Mouse (Mus musculus) thymus, postnatal 36 days (tissue): ENCODE results near the gene Slc17a3.
A peak's percentile ranks its signal among the peaks of the same experiment; 100 is the strongest.

Experiments
- DNase-seq, 2 experiments: peaks; one replicate each; pipeline ENCODE4 v3.0.0; 2022; ENCODE audit warnings: mixed read lengths in 2 of 2

Gene Slc17a3

GRCm38 (mm10) chr13:23839308-23839707, at the start of gene Slc17a3:
Slc17a3 (plus strand) TSS chr13:23839434.
- no peak for DNase-seq

DNA sequence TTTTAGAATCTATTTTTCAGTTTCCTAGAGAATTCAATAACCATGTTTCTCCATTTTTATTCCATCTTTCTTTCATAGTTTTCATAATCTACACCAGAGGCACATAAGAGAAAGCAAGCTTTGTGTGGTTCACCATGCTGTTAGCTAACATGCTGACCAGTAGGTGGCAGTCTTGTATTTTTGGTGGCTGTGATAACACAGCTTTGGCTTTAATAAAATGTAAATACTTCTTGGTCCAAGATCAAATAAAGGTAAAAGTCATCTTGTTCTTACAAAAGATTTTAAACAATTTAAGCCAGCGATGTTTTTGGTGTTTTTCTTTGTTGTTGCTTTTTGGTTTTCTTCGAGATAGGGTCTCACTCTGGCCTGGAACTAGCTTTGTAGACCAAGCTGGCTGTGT, 46.7 kb upstream of the Slc17a3 start:
- DNase-seq = peak in 1 of 2 experiments; percentile 11

GRCm38 (mm10) chr13:23799405-23799804, 39.8 kb upstream of the Slc17a3 start:
- DNase-seq = no peak

DNA sequence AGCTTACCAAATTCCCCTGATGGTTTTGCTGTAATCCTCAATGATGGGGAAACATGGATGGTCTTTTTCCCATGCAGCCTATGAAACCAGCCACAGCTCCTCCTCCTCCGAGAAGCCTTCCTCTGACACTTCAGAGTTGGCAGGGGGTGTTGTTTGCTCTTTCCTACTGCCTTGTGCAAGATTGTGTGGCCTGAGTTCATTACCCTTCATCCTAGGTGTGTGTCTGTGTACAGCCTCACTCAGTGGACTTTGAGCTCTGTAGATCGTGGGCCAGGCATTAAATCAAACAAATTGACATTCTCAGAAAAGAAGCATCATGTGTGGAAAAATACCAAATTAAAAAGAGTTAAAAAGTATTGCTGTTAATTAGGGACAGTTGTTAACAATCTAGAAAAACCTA, 34.7 kb upstream of the Slc17a3 start:
- DNase-seq = no peak

GRCm38 (mm10) chr13:23806422-23807052, 32.7 kb upstream of the Slc17a3 start, which contains the start of gene Slc17a2:
Slc17a2 (plus strand) TSS chr13:23806993.
- no peak for DNase-seq

DNA sequence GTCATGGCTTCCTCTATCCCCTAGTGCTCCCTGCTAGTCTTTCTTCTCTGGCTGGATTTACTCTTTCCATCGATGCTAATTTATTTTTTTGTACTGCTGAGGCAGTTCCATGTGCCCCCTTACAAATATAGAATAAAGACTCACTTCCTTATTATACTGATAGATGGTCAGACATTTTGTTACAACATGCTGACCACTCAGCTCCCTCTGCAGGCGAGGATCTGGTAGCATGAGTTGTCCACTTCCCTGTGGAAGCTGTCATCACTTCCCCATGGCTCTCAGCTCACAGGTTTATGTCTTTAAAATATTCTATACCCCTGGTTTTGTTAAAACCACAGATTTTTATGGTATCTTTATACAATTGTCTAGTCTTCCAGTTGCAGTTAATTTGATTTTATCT, 23.1 kb upstream of the Slc17a3 start:
- no peak for DNase-seq

GRCm38 (mm10) chr13:23820179-23820940, 18.9 kb upstream of the Slc17a3 start:
- no peak for DNase-seq

- DNase-seq = no peak
Observed at GRCm38 (mm10) chr13:23822213-23822612, 17.0 kb upstream of the Slc17a3 start.

GRCm38 (mm10) chr13:23826606-23827005, 12.6 kb upstream of the Slc17a3 start:
- no peak for DNase-seq

DNA sequence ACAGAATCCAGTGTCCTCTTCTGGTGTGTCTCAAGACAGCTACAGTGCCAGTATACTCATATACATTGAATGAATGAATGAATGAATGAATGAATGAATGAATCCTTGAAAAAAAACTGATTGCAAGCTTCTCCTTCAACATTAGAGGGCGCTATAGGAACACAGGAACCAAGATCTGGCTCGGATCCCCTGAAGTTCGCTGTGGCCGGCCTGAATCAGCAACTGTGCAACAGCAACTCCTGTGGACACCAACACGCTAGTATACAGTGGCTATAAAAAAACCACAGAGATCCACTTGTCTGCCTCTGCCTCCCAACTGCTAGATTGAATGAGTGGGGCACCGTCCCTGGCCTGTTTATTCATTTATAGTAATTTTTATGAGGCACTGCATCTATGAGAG, 6.2 kb upstream of the Slc17a3 start:
- DNase-seq = no peak

DNA sequence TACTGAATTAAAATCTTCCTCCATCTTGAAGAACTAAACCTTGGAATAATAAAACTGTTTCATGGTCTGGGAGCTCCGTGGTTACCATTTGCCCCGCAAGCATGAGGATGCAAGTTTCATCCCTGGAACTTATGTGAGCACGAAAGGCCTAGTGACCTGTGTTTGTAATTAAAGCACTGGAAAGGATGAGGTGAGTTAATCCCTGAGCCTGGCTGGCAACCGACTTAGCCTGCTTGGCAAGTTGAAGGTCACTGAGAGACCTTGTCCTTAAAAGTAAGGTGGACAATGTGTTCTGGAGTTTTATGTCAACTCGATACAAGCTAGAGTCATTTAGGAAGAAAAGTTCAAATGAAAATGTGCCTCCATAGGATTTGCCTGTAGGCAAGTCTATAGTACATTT, 4.4 kb upstream of the Slc17a3 start:
- no peak for DNase-seq

GRCm38 (mm10) chr13:23836630-23837029, 2.6 kb upstream of the Slc17a3 start:
- DNase-seq = no peak

- no peak for DNase-seq
Observed at GRCm38 (mm10) chr13:23845851-23846250, 6.6 kb downstream of the Slc17a3 start.

DNA sequence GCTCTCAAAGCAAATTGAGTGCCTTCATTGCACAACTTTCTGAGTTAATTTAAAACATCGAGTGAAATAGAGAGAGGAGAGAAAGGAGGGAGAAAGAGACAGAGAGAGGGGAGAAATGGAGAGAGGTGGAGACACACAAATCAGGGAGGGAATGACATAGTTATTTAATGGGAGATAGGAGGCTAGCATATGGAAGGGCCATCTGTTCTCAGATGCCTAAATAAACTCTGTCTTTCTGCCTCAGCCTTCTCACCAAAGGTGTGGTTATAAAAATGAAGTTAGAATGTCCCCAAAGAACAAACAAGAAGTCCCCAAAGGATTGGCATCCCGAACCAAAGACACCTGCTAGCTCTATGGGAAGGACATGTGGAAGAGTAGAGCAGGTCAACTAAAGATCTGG, 10.1 kb downstream of the Slc17a3 start:
- no peak for DNase-seq

DNA sequence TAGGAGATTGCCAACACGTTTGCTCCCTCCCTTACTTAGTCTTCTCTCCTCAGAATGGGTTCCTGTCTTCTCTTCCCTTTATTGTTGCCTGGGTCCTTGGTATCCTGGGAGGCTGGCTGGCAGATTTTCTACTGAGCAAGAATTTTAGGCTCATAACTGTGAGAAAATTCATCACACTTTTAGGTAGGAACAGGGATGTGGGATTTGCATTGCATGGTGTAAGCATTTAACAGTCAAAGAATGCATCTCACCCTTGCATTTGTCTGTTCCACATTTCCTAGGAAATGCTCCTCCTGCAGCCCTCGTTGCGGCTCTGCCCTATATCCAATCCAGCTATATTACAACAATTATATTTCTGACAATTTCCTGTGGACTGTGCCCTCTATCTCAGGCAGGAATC, 17.2 kb downstream of the Slc17a3 start:
- no peak for DNase-seq

- no peak for DNase-seq
Observed at GRCm38 (mm10) chr13:23861815-23862214, 22.6 kb downstream of the Slc17a3 start.

DNA sequence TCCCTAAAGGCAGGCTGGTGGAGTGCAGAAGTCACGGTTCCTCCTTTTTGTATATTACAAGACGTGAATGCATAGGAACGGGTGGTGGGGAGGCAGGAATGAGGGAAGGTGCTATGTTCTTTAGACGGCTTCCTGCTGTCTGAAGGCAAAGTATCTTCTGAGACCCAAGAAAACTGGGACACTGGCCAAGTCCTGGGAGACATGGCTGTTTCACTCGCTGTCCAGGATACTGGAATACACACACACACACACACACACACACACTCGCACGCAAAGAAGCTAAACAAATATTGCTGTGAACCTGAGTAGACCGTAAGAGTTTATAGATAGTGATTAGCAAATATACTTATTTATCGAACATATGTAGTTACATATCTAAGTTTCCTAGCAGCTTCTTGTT, 25.5 kb downstream of the Slc17a3 start:
- no peak for DNase-seq

- DNase-seq = no peak
Observed at GRCm38 (mm10) chr13:23866086-23866710, 27.0 kb downstream of the Slc17a3 start.

GRCm38 (mm10) chr13:23867000-23867399, 27.8 kb downstream of the Slc17a3 start:
- DNase-seq = no peak

GRCm38 (mm10) chr13:23867405-23867804, 28.2 kb downstream of the Slc17a3 start, which contains the start of gene Slc17a1:
Slc17a1 (plus strand) TSS chr13:23867750.
- DNase-seq = no peak

DNA sequence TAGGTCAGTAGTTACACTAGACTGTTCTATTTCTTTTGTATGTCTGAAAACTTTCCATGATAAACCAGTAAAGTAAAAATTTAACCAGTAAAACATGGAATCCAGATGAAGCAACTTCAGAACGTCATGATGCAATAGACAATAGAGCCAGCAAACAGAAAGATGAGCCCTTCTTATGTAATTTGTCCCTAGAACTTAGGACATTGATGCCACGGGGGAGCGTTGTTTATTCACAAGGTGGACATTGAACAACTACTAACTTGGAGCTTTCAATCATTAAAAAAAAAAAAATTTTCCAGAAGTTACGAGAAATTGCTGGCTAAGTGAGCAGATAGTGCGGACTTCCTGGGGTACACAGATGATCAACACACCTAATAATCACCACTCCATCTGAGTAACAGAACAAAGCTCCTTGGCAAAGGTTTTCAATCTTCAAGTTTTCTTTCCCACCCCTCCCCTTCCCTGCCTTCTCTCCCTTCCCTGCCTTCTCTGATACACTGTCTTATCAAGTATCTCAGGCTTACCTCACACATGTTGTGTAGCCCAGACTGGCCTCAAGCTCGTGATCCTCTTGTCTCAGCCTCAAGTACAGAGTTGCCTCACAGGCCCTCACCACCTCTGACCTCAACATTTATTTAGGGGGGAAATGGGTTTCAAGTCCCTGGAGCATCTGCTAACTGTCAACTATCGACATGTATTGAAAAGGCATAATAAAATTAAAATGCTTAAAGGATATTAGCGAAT, 29.7 kb downstream of the Slc17a3 start:
- no peak for DNase-seq

DNA sequence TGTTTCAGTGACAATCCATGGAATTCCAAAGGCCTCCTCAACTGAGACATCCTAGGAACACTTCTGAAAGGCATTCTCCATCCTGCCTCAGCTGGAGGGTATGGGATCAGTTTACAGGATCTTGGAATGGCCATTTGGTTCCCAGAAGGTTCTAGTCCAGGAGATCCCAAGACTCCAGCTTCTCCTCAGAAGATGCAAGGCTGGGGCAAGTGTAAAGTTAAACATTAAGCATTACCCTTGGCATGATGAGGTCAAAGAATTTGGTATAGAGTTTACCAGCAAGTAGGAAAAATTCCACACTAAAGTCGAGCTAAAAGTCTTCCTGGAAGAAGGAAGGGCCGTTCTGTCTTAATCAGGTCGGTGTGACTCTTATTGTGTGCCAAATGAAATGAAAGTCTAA, 30.8 kb downstream of the Slc17a3 start:
- DNase-seq = no peak

DNA sequence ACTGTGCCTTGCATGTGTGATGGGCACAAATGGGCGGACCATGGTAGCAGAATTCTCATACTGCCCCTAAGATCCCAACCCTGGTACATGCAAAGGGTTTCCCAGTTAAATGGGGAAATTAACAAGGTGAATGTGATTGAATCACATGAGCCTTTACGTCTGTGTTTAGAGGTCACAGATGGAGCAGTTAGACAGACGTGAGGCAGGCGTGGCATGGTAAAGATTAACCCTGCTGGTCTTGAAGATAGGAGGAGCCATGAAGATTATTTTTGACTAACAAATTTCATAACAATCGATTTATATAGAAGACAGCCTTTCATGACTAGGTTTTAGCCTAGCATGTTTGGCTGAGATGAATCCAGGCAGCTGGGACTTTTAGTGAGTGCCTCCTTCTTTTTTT, 33.9 kb downstream of the Slc17a3 start:
- DNase-seq = no peak
